Mouse (Mus musculus): ENCODE data around the gene Ddx6. TPM values are rescaled to one million over a fixed set of nuclear protein-coding genes. Genes with fewer than 3 reads are reported as not detected.

The Ddx6 gene
- polyA plus RNA-seq, 2 experiments = 18.5 to 42.0 TPM

DNA sequence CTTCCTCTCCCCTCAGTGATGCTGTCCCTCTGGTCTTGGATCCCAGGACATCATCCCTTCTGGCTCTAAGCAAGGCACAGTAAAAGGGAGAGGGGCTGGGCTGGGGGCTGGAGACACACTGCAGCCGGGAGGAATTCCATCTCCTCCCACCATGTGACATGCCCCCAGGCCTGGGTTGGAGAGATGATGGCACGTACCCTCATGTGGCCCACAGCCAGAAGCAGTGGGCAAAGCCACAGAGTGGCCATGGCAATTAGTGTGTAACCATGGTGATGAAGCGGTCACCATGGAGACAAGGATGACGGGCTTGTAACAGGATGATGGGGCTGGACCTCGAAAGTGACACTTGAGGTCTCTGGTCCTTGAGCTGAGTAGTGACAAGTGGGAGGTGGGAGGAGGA lies 81.9 kb downstream of the Ddx6 start:
- DNase-seq (ENCODE audit: low spot score) (no peak), ATAC-seq (ENCODE audit: low FRiP score, low read depth) (no peak)
- H3K27ac ChIP-seq (replicated peaks; ENCODE audit: low read depth, low read length) = no peak overlapping the region
- no peak overlapping the region for H3K9ac ChIP-seq (ENCODE audit: low read depth, low read length, severe bottlenecking)
- H3K9me3 ChIP-seq (ENCODE audit: control insufficient read depth, low read length) = no peaks in the 10 kb centered on the region
- H3K4me1 ChIP-seq (ENCODE audit: control insufficient read depth, insufficient read depth, low read length) = no peaks in the 10 kb centered on the region
- no peak overlapping the region for H3K4me2 ChIP-seq (replicated peaks; ENCODE audit: low read depth, low read length, severe bottlenecking)
- 61% methylated on average over 5 of the region's 5 CpGs for WGBS
- no peak overlapping the region for H3K4me3 ChIP-seq (replicated peaks; ENCODE audit: low read length)
- no peaks in the 10 kb centered on the region for H3K27me3 ChIP-seq (ENCODE audit: control insufficient read depth, insufficient read depth, low read length)
- H3K36me3 ChIP-seq (ENCODE audit: control insufficient read depth, insufficient read depth, low read length) = peaks cover 49% of the 10 kb centered on the region
- no peak for TF ChIP-seq POLR2A (IDR thresholded peaks at IDR 0.05; ENCODE audit: borderline replicate concordance, extremely low read depth, insufficient read depth, insufficient read length)

DNA sequence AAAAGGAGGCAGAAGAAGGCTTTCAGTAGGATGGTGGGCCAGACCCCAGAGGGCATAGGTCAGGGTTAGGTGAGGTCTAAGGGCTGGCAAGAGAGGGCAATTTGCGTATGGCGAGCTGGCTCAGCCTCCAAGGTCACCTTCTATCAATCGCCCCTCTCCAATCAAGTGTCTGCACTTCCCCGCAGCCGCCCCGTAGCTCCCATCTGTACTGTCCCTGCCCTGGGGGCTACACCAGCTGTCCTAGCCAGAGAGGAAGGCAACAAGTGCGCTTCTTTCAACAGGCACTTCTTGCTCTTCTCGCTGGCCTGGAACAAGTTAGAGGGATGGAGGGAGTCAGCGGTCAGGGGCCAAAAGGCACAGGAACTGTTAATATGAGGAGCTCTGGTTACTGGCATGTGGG lies 83.3 kb downstream of the Ddx6 start:
- TF ChIP-seq POLR2A (IDR thresholded peaks at IDR 0.05; ENCODE audit: borderline replicate concordance, extremely low read depth, insufficient read depth, insufficient read length) = no peak
- Histone ChIP-seq H3K27me3 (ENCODE audit: control insufficient read depth, insufficient read depth, low read length) (no peaks in the 10 kb centered on the region), H3K27ac (replicated peaks; ENCODE audit: low read depth, low read length) (no peak overlapping the region), H3K4me2 (replicated peaks; ENCODE audit: low read depth, low read length, severe bottlenecking) (no peak overlapping the region), H3K4me1 (ENCODE audit: control insufficient read depth, insufficient read depth, low read length) (no peaks in the 10 kb centered on the region), H3K4me3 (replicated peaks; ENCODE audit: low read length) (no peak overlapping the region), H3K9me3 (ENCODE audit: control insufficient read depth, low read length) (no peaks in the 10 kb centered on the region), H3K36me3 (ENCODE audit: control insufficient read depth, insufficient read depth, low read length) (peaks cover 60% of the 10 kb centered on the region), H3K9ac (ENCODE audit: low read depth, low read length, severe bottlenecking) (no peak overlapping the region)
- ATAC-seq (ENCODE audit: low FRiP score, low read depth) (no peak), DNase-seq (ENCODE audit: low spot score) (no peak)
- 72% methylated on average over 9 of the region's 9 CpGs for WGBS

Other genes with a start within 250 kb of the Ddx6 start
- 28.5 and 32.9 TPM in 2 replicates for gene Vps11, start 243.2 kb upstream of the Ddx6 start, polyA plus RNA-seq (2012; rRNA removed)
- 27.8 and 29.9 TPM in 2 replicates for gene Vps11, start 243.2 kb upstream of the Ddx6 start, polyA plus RNA-seq (2014; fragmentation: Nextera tagmentation; extraction: Ambion mirVana)
- gene Hyou1, start 225.4 kb upstream of the Ddx6 start, polyA plus RNA-seq (2012; rRNA removed) = 64.1 and 64.4 TPM in 2 replicates
- 27.5 and 28.5 TPM in 2 replicates for gene Hyou1, start 225.4 kb upstream of the Ddx6 start, polyA plus RNA-seq (2014; fragmentation: Nextera tagmentation; extraction: Ambion mirVana)
- gene Slc37a4, start 208.0 kb upstream of the Ddx6 start, polyA plus RNA-seq (2012; rRNA removed) = 17.5 and 21.6 TPM in 2 replicates
- 12.5 and 16.0 TPM in 2 replicates for gene Slc37a4, start 208.0 kb upstream of the Ddx6 start, polyA plus RNA-seq (2014; fragmentation: Nextera tagmentation; extraction: Ambion mirVana)
- gene Rps25, start 197.8 kb upstream of the Ddx6 start, polyA plus RNA-seq (2012; rRNA removed) = 680 and 1,089 TPM in 2 replicates
- 2,627 and 2,837 TPM in 2 replicates for gene Rps25, start 197.8 kb upstream of the Ddx6 start, polyA plus RNA-seq (2014; fragmentation: Nextera tagmentation; extraction: Ambion mirVana)
- gene Trappc4, start 197.3 kb upstream of the Ddx6 start, polyA plus RNA-seq (2012; rRNA removed) = 81.5 and 85.7 TPM in 2 replicates
- gene Trappc4, start 197.3 kb upstream of the Ddx6 start, polyA plus RNA-seq (2014; fragmentation: Nextera tagmentation; extraction: Ambion mirVana) = 127 and 144 TPM in 2 replicates
- gene Ccdc84, start 186.3 kb upstream of the Ddx6 start, polyA plus RNA-seq (2012; rRNA removed) = 54.3 and 57.3 TPM in 2 replicates
- gene Ccdc84, start 186.3 kb upstream of the Ddx6 start, polyA plus RNA-seq (2014; fragmentation: Nextera tagmentation; extraction: Ambion mirVana) = 24.8 and 25.4 TPM in 2 replicates
- gene Foxr1, start 163.8 kb upstream of the Ddx6 start, polyA plus RNA-seq (2012; rRNA removed) = not detected in 2 replicates
- not detected in 2 replicates for gene Foxr1, start 163.8 kb upstream of the Ddx6 start, polyA plus RNA-seq (2014; fragmentation: Nextera tagmentation; extraction: Ambion mirVana)
- gene Upk2, start 149.9 kb upstream of the Ddx6 start, polyA plus RNA-seq (2012; rRNA removed) = 0.33 and 0.91 TPM in 2 replicates
- gene Upk2, start 149.9 kb upstream of the Ddx6 start, polyA plus RNA-seq (2014; fragmentation: Nextera tagmentation; extraction: Ambion mirVana) = 0.40 TPM in 1 of 2 replicates, not detected in the other
- 41.2 and 53.7 TPM in 2 replicates for gene Bcl9l, start 122.1 kb upstream of the Ddx6 start, polyA plus RNA-seq (2012; rRNA removed)
- gene Bcl9l, start 122.1 kb upstream of the Ddx6 start, polyA plus RNA-seq (2014; fragmentation: Nextera tagmentation; extraction: Ambion mirVana) = 20.5 and 22.7 TPM in 2 replicates
- gene Cxcr5, start 43.0 kb upstream of the Ddx6 start, polyA plus RNA-seq (2012; rRNA removed) = 0.10 and 0.13 TPM in 2 replicates
- gene Cxcr5, start 43.0 kb upstream of the Ddx6 start, polyA plus RNA-seq (2014; fragmentation: Nextera tagmentation; extraction: Ambion mirVana) = 0.30 TPM in 1 of 2 replicates, not detected in the other
- gene Treh, start 68.3 kb downstream of the Ddx6 start, polyA plus RNA-seq (2012; rRNA removed) = not detected in 2 replicates
- gene Treh, start 68.3 kb downstream of the Ddx6 start, polyA plus RNA-seq (2014; fragmentation: Nextera tagmentation; extraction: Ambion mirVana) = not detected in 2 replicates
- gene Phldb1, start 130.3 kb downstream of the Ddx6 start, polyA plus RNA-seq (2012; rRNA removed) = 85.6 and 113 TPM in 2 replicates
- 36.5 and 46.2 TPM in 2 replicates for gene Phldb1, start 130.3 kb downstream of the Ddx6 start, polyA plus RNA-seq (2014; fragmentation: Nextera tagmentation; extraction: Ambion mirVana)
- 105 and 111 TPM in 2 replicates for gene Arcn1, start 163.0 kb downstream of the Ddx6 start, polyA plus RNA-seq (2012; rRNA removed)
- gene Arcn1, start 163.0 kb downstream of the Ddx6 start, polyA plus RNA-seq (2014; fragmentation: Nextera tagmentation; extraction: Ambion mirVana) = 221 and 234 TPM in 2 replicates
- gene Ift46, start 163.0 kb downstream of the Ddx6 start, polyA plus RNA-seq (2012; rRNA removed) = 109 and 116 TPM in 2 replicates
- 123 and 131 TPM in 2 replicates for gene Ift46, start 163.0 kb downstream of the Ddx6 start, polyA plus RNA-seq (2014; fragmentation: Nextera tagmentation; extraction: Ambion mirVana)
- 7.2 and 11.1 TPM in 2 replicates for gene Tmem25, start 194.4 kb downstream of the Ddx6 start, polyA plus RNA-seq (2012; rRNA removed)
- 2.5 and 3.6 TPM in 2 replicates for gene Tmem25, start 194.4 kb downstream of the Ddx6 start, polyA plus RNA-seq (2014; fragmentation: Nextera tagmentation; extraction: Ambion mirVana)
- 0.37 and 0.47 TPM in 2 replicates for gene Ttc36, start 198.2 kb downstream of the Ddx6 start, polyA plus RNA-seq (2012; rRNA removed)
- 0.30 and 0.34 TPM in 2 replicates for gene Ttc36, start 198.2 kb downstream of the Ddx6 start, polyA plus RNA-seq (2014; fragmentation: Nextera tagmentation; extraction: Ambion mirVana)

Measured in limb, embryonic 14.5 days (tissue).